Mouse (Mus musculus) c-Kit-negative CD71-positive TER-119-positive erythroid progenitor cells, embryonic 14.5 days (primary cell): ENCODE measurements around the gene Rnase2b.
"Not testable (repeated sequence)": the region's sequence is repeated elsewhere in the genome, so short reads cannot be mapped to it uniquely, and the experiment has no call there.

Experiments
- DNase-seq: peaks from one replicate; pipeline ENCODE4 v3.0.0-alpha.2; 2013; ENCODE audit warnings: low read depth, low spot score

Rnase2b gene

GRCm38 (mm10) chr14:51161976-51162375 is at the start of gene Rnase2b:
TSS of gene Rnase2b (plus strand) at chr14:51162260.
- not testable (repeated sequence) for DNase-seq

DNA sequence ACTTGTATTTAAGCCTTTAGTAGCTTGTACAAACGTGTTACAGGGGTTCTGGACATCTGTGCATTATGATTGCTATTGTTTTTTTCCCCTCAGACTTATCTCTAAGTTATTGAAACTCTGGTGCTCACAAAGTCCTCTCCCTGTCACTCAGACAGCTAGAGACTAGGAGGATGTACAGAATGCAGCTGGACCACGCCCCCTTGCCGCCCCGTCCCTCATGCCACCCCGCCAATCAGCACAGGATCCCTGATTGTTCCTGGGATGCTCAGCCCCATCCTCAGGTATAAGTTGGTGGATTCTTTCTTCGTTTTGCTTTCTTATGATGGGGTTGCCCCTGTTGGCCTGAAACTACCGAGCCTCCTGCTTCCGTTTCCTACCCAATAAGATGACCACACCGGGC is 48.6 kb upstream of the Rnase2b start:
- no peak for DNase-seq

DNA sequence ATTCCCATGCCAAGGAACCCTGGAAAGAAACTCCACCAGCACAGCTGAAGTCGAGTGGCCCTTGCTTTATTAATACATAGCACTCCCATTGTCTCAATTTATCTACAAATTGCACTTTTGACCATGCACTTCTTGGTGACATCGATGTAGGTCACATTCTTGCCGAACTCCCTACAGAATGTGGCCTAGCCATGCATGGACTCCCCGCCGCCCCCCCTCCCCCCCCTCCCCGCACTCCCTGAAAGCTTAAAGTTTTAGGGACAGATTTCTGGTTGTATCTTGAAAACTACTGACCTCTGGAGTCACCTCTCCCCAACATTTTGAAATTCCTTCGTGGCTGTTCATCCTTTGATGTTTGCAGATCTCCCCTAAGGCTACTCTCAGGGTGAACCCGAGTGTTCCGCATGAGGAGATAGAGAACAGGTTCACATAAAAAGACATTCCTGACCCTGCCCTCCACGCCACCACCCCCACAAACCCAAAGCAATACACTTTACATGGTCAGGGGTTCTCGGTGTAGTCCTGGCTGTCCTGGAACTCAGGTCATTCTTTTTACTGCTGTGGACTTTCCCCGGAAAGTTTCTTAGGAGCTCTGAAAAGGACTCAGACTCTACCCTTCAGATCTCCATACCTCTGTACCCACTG is 48.0 kb upstream of the Rnase2b start, which contains the start of gene Eddm3b:
Gene Eddm3b, plus strand, starts transcription at position 511 of the 645 bp plus-strand sequence.
- DNase-seq: no peak

DNA sequence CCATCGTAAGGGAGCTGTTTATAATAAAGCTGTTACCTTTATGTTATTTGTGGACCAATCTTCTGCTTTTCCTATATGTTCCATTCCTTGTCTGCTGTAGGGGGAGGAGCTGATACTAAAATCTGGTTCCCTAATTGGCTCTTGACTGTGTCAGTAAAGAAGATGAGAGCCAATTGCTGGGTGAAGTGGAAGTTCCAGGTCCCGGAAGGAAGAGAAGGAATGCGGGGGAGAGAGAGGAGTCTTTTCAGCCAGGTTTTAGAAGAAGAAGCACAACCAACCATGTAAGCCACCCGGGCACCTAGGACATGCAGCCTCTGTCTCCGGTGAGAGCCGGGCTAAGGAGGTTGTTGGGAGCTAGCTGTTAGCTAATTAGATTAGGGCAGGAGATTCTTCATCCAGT is 36.4 kb upstream of the Rnase2b start:
- peak; percentile 58 for DNase-seq

DNA sequence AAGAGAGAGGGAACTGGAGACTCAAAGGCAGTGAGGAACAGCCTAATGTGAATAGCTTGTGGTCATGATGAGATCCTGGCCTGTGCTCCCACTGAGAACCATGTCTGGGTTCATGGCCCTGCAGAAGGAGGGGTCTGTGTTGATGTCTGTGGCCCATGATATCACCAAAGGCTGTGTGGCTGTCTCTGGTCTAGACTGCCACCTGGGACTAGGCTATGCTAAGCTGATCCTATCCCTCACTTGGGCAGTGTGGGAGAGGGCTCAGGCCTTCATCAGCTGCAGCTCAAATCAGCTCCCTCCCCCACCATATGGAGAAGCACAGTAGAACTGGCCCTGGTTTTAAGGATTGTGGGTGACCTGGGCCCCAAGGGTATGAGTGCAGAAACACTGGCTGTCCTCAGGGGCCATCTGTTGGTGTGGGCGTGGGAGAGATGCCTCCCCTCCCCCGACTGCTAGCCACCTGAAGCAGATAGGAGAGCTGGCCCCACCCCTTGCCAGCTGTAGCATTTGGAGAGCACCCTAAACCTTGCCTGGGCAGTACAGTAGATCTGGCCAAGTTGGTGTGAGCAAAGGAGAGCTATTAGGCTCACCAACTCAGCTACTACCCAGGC is 34.3 kb upstream of the Rnase2b start:
- peak; percentile 66 for DNase-seq

DNA sequence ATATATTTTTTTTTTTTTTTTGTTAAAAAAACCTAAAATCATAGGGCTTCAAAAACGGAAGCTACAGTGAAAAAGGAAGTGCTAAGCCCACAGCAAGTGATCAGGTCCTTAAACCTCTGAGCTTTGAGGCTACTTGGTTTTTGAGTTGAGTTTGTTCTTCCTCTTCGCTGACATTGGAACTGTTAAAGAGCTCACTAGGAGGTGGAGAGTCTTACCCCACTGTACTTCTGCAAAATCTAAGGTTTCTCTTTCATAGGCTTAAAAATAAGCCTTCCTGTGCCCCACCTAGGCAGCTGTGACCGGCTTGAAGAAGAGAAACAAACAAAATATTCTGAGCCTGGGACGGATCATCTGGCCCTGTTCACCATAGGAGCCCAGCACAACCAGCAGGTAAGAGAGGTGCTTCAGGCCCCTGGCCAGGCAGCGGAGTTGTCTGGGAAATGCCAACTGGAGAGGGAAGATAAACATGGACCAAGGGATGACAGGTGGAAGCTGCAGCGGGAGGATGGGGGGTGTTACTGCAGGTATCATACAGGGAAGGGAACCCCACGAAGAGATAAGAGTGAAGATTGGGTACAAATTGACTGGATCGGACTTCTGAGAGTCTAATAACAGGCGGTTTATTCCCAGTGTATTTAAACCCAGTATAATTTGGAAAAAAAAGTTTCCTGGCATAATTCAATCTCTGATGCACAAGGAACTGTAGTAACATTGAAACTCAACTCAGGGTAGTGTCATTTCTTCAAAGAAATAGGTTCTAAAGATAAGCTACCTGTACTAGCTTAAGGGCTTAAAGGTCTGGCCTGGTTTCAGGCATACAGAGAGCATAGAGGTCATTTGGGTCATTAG is 33.1 kb upstream of the Rnase2b start:
- peak; percentile 53 for DNase-seq

GRCm38 (mm10) chr14:51129624-51129975 is 32.5 kb upstream of the Rnase2b start:
- DNase-seq: peak; percentile 36

DNA sequence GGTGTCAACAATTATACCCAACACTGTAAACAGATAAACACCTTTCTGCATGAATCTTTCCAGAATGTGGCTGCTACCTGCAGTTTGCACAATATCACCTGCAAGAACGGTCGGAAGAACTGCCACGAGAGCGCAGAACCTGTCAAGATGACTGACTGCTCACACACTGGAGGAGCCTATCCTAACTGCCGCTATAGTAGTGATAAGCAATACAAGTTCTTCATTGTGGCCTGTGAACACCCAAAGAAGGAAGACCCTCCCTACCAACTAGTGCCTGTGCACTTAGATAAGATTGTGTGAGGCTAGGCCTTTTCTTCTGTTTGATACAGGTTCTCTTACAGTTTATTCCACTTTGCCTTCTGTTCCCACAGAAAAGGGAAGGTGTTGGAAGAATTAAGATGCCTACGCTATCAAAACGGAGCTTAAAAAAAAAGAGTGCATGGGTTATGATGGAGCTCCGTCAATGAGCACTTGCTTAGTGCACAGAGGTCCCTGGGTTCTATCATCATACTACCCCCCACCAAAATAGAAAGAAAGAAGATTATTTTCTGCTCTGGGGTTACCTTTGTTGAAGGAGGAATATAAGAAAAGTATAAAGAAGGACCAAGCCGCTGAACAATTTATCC is 31.6 kb upstream of the Rnase2b start:
- peak; percentile 64 for DNase-seq

DNA sequence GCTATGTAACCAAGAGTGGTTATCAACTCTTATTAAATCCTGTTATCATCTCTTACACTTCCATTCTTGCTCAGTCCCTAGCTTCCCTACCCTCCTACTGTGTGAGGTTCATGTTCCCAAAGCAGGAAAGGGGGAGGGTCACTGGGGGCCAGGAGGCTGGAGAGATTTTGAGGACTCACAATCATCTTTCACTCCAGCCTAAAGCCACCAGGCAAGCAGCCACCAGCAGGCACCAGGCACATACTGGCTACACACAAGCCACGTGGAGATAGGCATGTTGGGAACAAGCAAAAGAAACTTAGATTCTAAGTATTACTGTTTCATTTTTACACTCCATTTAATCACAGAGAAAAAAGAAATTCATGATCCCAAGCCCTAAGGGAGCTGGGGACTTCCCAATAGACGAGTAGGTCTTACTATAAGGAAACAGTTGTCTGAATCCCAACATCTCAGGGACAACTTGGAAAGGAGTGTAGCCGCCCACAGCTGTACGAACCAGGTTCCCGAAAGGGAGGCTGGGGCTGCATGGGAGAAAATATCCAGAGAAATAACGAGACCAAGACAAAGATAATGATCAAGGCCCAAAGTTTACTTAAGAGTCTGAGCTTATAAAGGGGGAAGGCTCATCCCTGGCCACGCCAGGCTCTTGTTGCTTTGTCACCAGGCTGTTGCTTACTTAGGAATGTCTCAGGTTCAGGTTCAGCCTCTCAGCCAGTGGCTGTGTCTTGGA is 30.8 kb upstream of the Rnase2b start:
- DNase-seq: no peak

GRCm38 (mm10) chr14:51132372-51132771 is 29.7 kb upstream of the Rnase2b start:
- DNase-seq: peak; percentile 70

- DNase-seq: no peak
Observed at GRCm38 (mm10) chr14:51140342-51140741, 21.7 kb upstream of the Rnase2b start.

DNA sequence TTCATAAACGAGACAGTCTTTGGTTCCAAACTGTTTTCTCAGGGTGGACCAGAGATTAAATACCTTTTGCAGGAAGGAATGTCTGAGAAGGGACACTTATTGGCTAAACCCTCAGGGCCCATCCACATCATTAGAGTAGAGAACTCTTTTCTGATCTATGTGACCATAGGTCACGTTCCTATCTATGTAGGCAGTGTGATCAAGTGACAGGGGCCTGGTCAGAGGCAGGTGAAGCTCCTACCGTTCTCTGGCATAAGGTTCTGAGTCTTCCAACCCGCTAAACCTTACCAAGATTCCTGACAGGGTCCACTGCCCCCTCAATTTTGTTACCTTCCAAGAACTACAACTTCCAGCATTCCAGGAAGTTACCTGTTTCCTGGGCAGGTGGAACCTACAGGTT is 19.9 kb upstream of the Rnase2b start:
- DNase-seq: no peak

DNA sequence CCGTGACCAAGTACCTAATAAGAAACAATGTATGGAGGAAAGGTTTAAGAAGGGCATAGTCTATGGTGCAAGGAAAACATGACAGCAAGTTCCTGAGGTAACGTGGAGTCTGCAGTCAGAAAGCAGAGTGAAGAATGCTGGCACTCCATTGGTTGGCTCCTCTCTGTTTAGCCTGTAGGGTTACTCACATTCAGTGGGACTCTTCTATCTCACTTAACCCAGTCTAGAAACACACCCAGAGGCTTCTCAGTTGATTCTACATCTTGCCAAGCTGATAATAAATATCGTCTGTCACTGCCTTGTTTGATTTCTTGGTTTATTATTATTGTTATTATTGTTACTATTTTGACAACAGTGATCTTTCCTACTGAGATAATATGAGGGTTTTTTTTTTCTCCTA is 19.5 kb upstream of the Rnase2b start:
- peak; percentile 55 for DNase-seq

GRCm38 (mm10) chr14:51143287-51143686 is 18.8 kb upstream of the Rnase2b start:
- no peak for DNase-seq

DNA sequence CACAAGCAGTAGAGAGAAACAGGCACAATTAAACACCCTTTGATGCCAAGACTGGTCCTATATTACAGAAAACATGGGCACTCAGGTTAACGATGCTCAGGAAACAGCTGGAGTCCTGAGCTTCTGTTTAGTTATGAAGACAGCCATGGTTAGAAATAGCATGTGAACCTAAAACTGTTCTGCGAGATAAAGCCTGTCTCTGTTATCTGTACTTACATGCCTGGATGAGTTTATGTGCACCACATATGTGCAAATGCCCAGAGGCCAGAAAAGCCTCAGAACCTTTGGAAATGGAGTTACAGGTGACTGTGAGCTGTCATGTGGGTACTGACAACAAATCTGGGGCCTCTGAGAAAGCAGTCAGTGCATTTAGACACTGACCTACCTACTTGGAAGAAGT is 18.1 kb upstream of the Rnase2b start:
- DNase-seq: peak; percentile 68

GRCm38 (mm10) chr14:51144451-51144850 is 17.6 kb upstream of the Rnase2b start:
- no peak for DNase-seq

DNA sequence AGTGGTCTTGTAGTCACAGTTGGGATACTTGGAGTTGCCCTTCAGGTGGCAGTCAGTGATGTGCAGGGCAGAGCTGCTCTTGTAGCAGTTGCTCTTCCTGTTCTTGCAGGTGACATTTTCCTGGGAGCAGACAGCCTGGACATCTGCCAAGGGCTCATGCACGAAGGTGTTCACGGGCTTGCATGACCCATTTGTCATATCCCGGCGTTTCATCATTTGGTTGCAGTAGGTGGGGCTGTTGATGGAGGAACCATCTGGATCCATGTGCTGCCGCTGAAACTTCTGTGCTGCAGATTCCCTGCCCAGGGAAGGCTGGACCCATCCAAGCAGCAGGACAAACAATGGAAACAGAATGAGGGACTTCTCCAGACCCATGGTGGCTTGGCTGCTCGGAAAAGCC is 16.5 kb upstream of the Rnase2b start:
- DNase-seq: no peak

DNA sequence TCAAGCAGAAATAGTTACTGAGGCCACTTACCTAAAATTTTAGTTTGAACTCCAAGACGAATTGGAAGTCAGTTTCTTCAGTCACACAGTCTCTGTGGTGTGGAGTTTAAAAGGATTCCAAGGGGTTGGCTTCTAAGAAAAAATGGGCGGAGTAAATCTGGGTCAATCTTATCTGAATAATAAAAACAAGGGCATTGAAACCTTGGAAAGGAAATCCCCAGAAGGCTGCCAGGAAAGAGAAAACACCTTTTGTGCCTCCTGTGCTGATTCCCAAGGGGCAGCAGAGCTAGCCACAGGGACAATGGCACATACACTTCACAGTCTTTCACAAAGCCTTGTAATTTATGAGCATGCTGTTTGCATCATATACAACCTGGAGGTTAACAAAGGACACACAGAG is 15.4 kb upstream of the Rnase2b start, which contains the start of gene Rnase1:
Gene Rnase1, minus strand, starts transcription at position 101 of the 400 bp plus-strand sequence.
- no peak for DNase-seq

DNA sequence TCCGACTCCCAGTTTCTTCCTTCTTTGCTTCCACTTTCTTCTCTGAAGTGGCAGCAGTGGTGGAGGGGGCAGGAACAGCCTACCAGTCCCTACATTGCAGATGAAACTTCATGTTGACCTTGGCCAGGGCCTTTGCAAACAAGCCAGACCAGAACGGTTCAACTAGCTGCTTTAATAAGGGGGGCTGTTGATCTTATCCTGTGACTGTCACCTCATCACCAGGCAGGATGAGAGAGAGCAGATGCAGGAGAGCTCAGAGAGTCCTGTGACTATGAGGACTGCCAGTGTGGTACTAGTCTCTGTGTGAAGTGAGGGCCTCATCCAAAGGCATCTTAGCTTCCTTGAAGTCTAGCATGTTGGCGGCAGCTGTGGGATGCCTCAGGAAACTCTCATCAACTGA is 14.1 kb upstream of the Rnase2b start:
- DNase-seq: no peak

DNA sequence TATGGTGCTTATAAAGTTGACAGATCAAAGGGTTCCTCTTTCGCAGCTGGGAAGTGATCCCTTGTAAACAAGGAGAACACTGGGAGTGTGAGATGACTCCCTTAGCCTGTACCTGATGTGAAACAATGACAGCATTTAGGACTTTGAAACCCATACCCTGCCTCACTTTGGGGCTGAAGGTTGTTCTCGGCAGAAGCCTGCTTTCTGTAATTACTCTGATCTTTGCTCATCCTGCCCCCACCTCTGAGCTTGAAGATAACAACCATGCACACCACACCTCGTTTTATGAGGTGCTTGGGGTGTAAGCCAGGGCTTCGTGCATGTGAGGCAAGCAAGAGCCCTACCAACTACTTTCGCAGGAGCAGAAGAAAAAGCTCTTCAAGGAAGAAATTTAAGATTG is 12.9 kb upstream of the Rnase2b start:
- peak; percentile 42 for DNase-seq

GRCm38 (mm10) chr14:51150206-51150831 is 11.7 kb upstream of the Rnase2b start:
- peak; percentile 42 for DNase-seq
